Mouse (Mus musculus): ENCODE measurements at regions not wholly inside any gene's neighbourhood (a gene's known extent, or its start where the extent isn't known, plus 50 kb on each side); places are given as distances from the start of the nearest gene placed in this dataset.

- DNase-seq = no peak
These were observed 198.7 kb downstream of the Ipo11 start for GRCm38 (mm10) chr13:106738011-106738410.

- no peak for DNase-seq
These were observed 202.4 kb downstream of the Ipo11 start for GRCm38 (mm10) chr13:106734323-106734722.

GRCm38 (mm10) chr13:106732906-106733305 is 203.9 kb downstream of the Ipo11 start:
- no peak for DNase-seq

- DNase-seq = no peak
These were observed 213.4 kb downstream of the Ipo11 start for GRCm38 (mm10) chr13:106723315-106723714.

GRCm38 (mm10) chr13:106721167-106721566 is 215.6 kb downstream of the Ipo11 start:
- peak; percentile 7 to 15 for DNase-seq

DNA sequence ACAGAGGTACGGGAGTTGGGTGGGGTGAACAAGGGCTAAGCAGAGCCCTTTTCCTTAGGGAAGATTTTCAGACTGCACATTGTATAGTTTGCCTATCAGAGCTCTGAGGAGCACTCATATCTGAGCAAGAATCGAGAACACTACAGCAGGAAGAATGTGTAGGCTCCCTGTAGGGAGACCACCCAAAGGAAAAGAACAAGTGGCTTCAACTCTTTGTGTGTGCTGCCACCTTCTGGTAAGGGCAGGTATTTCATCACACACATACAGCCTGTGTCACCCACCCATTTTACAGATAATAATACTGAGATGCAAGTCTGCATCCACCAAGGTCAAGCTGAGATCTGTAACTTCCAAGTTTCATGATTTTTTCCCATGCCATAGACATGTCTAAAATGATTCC is 221.0 kb downstream of the Ipo11 start:
- DNase-seq = peak in 1 of 2 experiments; percentile 51

DNA sequence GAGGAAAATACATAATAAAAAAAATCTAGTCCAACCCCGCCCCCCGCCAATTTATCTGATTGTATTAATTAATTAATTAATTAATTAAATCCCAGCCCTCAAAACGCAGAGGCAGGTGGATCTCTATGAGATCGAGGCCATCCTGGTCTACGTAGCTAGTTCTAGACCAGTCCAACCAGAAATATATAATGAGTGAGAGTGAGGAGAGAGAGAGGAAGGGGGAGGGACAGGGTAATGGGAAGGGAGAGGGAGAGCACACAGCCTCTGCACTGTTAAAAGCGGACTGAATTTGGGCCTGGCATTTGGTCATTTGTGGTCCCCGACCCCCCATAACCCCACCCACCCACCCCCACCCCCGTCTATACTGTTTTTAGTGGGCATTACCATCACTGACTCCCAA is 221.5 kb downstream of the Ipo11 start:
- DNase-seq = no peak

DNA sequence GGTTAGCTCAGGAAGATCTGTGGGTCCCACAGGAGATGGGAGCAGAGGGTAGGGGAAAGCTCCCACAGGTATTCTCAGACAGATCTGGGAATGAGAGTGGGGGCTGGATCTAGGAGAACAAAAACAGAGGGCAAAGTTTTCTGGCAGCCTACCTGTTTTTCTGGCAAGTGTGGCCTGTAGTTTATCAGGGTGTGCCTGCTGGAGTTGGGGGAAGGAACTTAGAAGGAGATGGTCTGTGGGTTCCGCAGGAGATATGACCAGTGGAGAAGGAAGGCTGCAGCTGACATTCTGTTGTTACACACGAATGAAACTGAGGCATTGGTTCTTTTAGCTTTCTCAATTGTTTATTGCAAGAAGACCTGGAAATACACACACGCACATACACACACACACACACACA is 226.2 kb downstream of the Ipo11 start:
- DNase-seq = no peak

DNA sequence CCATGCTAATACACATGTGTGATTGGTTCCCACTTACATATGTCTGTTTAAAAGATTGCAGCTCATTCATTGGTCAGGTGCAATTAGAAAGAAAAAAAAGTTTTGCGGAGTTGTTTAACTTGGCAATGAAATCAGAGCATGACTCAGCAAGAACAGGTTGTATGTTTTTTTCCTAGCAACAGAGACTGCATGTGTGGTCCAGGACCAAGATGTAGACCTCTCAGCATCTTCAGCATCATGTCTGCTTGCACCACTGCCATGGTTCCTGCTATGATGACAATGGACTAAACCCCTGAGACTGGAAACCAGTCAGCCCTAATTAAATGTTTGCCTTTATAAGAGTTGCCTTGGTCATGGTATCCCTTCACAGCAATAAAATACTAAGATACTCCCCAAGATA is 236.4 kb downstream of the Ipo11 start:
- DNase-seq = no peak

- DNase-seq = no peak
These were observed 236.8 kb downstream of the Ipo11 start for GRCm38 (mm10) chr13:106699957-106700356.

GRCm38 (mm10) chr13:106691787-106692571 is 244.8 kb downstream of the Ipo11 start:
- peak in 1 of 2 experiments; percentile 6 for DNase-seq

DNA sequence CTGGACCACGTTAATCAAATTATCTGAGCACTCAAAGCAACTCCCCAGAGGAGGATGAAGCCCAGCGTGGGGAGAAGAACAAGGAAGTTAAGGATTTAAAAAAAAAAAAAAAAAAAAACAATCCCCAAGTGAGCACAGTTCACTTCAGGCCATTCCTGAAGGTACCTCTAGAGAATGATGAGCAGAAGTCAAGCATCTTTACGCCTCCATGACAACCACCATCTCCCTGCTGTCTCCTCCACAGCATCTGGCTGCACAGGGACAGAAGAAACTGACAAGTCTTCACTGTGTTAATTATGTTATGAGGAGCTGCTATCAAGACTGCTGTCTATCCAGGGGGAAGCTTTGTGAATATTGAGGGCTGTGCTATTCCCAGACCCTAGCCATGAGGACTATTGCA is 246.6 kb downstream of the Ipo11 start:
- DNase-seq = no peak

DNA sequence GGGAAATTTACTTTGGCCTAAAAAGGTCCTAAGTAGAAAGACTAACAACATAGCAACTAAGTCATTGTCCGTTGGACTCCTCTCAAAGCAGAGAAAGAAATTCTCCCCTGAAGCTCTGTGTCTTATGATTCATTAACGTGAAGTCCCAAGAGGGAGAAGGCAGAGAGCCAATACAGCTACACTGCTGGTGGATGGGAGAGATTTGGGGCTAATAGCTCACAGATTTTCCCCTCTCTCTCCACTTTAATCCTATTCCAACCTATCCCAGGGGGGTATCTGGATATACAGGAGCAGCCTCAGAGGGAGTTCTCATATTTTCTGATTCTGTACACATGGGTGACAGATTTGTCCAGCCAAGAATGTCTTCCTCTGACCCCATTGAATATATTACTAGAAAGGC is 247.1 kb downstream of the Ipo11 start:
- DNase-seq = peak in 1 of 2 experiments; percentile 4

DNA sequence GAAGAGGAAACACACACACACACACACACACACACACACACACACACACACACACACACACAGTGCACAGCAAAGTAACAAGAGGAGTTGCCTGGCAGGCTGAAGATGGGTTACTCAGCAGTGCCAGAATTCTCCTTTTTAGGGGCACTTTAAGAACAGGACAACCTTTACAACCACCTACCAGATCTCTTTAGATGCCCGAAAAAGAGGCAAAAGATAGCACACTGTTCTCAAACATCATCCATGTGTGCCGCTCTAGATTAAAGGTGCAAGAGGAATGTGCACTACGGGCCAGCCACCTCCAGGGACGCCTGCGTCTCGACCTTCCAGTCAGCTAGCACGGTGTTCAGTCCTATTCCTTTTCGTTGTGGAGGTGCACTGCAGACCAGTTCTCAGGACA is 247.7 kb downstream of the Ipo11 start:
- no peak for DNase-seq

GRCm38 (mm10) chr13:106669665-106670064 is 267.1 kb downstream of the Ipo11 start:
- DNase-seq = no peak

GRCm38 (mm10) chr13:106662195-106662594 is 274.6 kb downstream of the Ipo11 start:
- no peak for DNase-seq

- DNase-seq = no peak
These were observed 287.4 kb downstream of the Ipo11 start for GRCm38 (mm10) chr13:106649363-106649762.

DNA sequence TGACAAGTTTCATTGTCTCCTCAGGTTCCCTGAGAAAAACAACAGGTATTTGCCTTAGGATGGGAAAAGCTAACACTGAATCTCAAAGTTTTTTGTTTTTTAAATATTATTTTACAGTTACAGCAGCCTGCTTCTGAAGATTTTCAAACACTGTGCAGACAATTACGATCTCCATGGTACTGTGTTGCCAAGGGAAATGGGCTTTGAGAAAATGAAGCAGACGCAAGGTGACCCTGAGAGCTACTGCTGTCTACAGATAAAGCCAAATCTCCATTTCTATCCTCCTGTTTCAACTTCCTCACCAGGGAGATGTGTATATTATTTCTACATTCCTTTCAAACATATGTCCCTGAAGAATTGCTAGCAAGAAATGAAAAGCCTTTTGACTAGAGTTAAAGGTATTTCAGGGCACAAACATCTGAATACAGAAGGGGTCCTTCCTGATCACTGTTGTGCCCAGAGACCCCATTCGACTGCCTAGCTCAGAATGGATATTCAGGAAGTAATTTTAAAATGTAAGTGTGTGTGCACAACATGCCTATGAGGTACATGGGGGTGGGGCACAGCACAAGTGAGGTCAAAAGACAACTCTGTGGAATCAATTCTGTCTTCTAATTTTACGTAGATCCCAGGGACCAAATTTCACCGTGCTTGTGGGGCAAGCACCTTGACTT is 293.3 kb downstream of the Ipo11 start:
- no peak for DNase-seq

- peak in 1 of 2 experiments; percentile 21 for DNase-seq
These were observed 297.9 kb downstream of the Ipo11 start for GRCm38 (mm10) chr13:106638706-106639385.

DNA sequence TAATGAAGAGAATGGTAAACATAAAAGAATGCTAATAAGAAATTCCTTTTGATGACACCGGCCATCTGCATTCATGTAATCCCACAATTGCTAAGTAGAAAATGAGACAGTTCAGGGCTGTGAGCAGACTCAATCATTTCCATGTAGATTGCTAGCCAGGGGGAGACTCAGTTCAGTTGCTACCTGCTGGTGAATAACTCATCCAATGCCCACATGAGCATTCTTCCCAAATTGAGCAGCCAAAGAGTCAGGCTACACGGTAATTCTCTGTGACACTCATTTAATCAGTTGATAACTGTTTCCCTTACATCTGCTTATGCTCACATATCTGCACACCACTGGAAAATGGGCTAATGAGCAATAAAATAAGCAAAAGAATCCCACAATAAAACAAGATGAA is 345.0 kb downstream of the Ipo11 start:
- no peak for DNase-seq

GRCm38 (mm10) chr13:106567658-106568359 is 368.9 kb downstream of the Ipo11 start:
- no peak for DNase-seq

GRCm38 (mm10) chr13:106562588-106562987 is 374.2 kb downstream of the Ipo11 start:
- DNase-seq = peak; percentile 3 to 7

- DNase-seq = peak; percentile 2
These were observed 374.6 kb downstream of the Ipo11 start for GRCm38 (mm10) chr13:106562161-106562560.
